Comparison of ENCODE assay signal across 8 mouse cellular contexts in genomic region chr8:120970346-120970745, GRCm38 (mm10).
A peak's percentile ranks its signal among the peaks of the same experiment; 100 is the strongest.
DNase-seq lines count a peak whose midpoint lies in the region; ATAC-seq and TF ChIP-seq lines count a peak whose summit lies in the region.

No protein-coding gene starts in this region.

- no peak for TF ChIP-seq POLR2A in heart, adult 2 months (IDR thresholded peaks at IDR 0.05; ENCODE audit: insufficient read depth, low read depth, low read length)
- TF ChIP-seq POLR2A in bone marrow macrophage, adult 2 months (IDR thresholded peaks at IDR 0.05; ENCODE audit: borderline replicate concordance, low read depth, low read length): no peak
- no peak for TF ChIP-seq POLR2A in spleen, adult 2 months (IDR thresholded peaks at IDR 0.05; ENCODE audit: low read depth, low read length)

- H3K4me3 ChIP-seq in heart, adult 2 months: no peak overlapping the region
- H3K4me3 ChIP-seq in heart, embryonic 11.5 days (ENCODE audit: low read depth, low read length): no peak overlapping the region
- H3K4me3 ChIP-seq in neural tube, embryonic 15.5 days (replicated peaks): no peak overlapping the region
- no peak overlapping the region for H3K4me3 ChIP-seq in bone marrow macrophage, adult 2 months (ENCODE audit: insufficient read depth, low read length)
- no peak overlapping the region for H3K4me3 ChIP-seq in spleen, adult 2 months (ENCODE audit: extremely low read depth, insufficient read depth, insufficient read length)

- intact Hi-C loops in heart, adult 2 months (cut with DNase I): loop anchor here (1.0 kb wide), 1 partner anchor 122 kb away; no protein-coding TSS in a partner anchor

- no peaks in the 10 kb centered on the region for H3K79me2 ChIP-seq in heart, adult 2 months (replicated peaks; ENCODE audit: control insufficient read depth, insufficient read depth, low read length)

- no peak for ATAC-seq in heart, embryonic 11.5 days (replicated peaks; ENCODE audit: insufficient number of reproducible peaks, low FRiP score, low TSS enrichment)
- ATAC-seq in neural tube, embryonic 15.5 days (ENCODE audit: low FRiP score): no peak

- no peaks in the 10 kb centered on the region for H3K27me3 ChIP-seq in heart, adult 2 months (ENCODE audit: control insufficient read depth, insufficient read depth, low read length)
- peaks cover 68% of the 10 kb centered on the region for H3K27me3 ChIP-seq in heart, embryonic 11.5 days (ENCODE audit: control insufficient read depth, insufficient read depth, low read length)
- H3K27me3 ChIP-seq in neural tube, embryonic 15.5 days (replicated peaks): peaks cover 68% of the 10 kb centered on the region
- H3K27me3 ChIP-seq in spleen, adult 2 months (ENCODE audit: control insufficient read depth, insufficient read depth, low read length): no peaks in the 10 kb centered on the region; the same call in 1 of the 2 replicates

- H3K4me1 ChIP-seq in heart, adult 2 months (ENCODE audit: control insufficient read depth, insufficient read depth, low read length): peaks cover 9% of the 10 kb centered on the region
- H3K4me1 ChIP-seq in heart, embryonic 11.5 days (ENCODE audit: control insufficient read depth, insufficient read depth, low read length): peaks cover 6% of the 10 kb centered on the region
- H3K4me1 ChIP-seq in neural tube, embryonic 15.5 days: peaks cover 17% of the 10 kb centered on the region
- H3K4me1 ChIP-seq in bone marrow macrophage, adult 2 months (ENCODE audit: control insufficient read depth, insufficient read depth, low read length): no peaks in the 10 kb centered on the region
- H3K4me1 ChIP-seq in spleen, adult 2 months (ENCODE audit: control insufficient read depth, insufficient read depth, insufficient read length): no peaks in the 10 kb centered on the region

- TF ChIP-seq CTCF in heart, adult 2 months (IDR thresholded peaks at IDR 0.05): peak; percentile 87
- TF ChIP-seq CTCF in bone marrow macrophage, adult 2 months (IDR thresholded peaks at IDR 0.05; ENCODE audit: low read depth, low read length): peak; percentile 36; the same call in 1 of the 2 replicates
- peak; percentile 41; the same call in 1 of the 2 replicates for TF ChIP-seq CTCF in spleen, adult 2 months (IDR thresholded peaks at IDR 0.05; ENCODE audit: extremely low read depth, insufficient read depth, insufficient read length, insufficient replicate concordance)

- H3K9me3 ChIP-seq in heart, embryonic 11.5 days (replicated peaks; ENCODE audit: control insufficient read depth, low read length): no peaks in the 10 kb centered on the region
- no peaks in the 10 kb centered on the region for H3K9me3 ChIP-seq in neural tube, embryonic 15.5 days (replicated peaks)

- WGBS in heart, adult 2 months: 36% methylated on average over 5 of the region's 5 CpGs
- 38% methylated on average over 5 of the region's 5 CpGs for WGBS in heart, embryonic 11.5 days (ENCODE audit: insufficient replicate concordance)
- 23% methylated on average over 5 of the region's 5 CpGs for WGBS in neural tube, embryonic 15.5 days
- 5% methylated on average over 5 of the region's 5 CpGs for WGBS in spleen, adult 2 months

- no peaks in the 10 kb centered on the region for H3K36me3 ChIP-seq in heart, adult 2 months (ENCODE audit: control insufficient read depth, insufficient read depth, low read length)
- no peaks in the 10 kb centered on the region for H3K36me3 ChIP-seq in heart, embryonic 11.5 days (ENCODE audit: control insufficient read depth, insufficient read depth, low read length)
- no peaks in the 10 kb centered on the region for H3K36me3 ChIP-seq in neural tube, embryonic 15.5 days
- H3K36me3 ChIP-seq in spleen, adult 2 months (ENCODE audit: control insufficient read depth, insufficient read depth, low read length): no peaks in the 10 kb centered on the region

- no peak for TF ChIP-seq EP300 in heart, adult 2 months (IDR thresholded peaks at IDR 0.05; ENCODE audit: insufficient read depth, low read depth, low read length)

- H3K27ac ChIP-seq in heart, adult 2 months: no peak overlapping the region
- H3K27ac ChIP-seq in heart, embryonic 11.5 days (ENCODE audit: low read depth, low read length): no peak overlapping the region
- H3K27ac ChIP-seq in neural tube, embryonic 15.5 days (replicated peaks): no peak overlapping the region
- H3K27ac ChIP-seq in bone marrow macrophage, adult 2 months (ENCODE audit: insufficient read depth, low read depth, low read length): no peak overlapping the region
- no peak overlapping the region for H3K27ac ChIP-seq in spleen, adult 2 months (ENCODE audit: insufficient read depth, low read length)

- DNase-seq in heart, adult 2 months: peak; percentile 27 to 69
- DNase-seq in neural tube, embryonic 10.5 days (ENCODE audit: extremely low spot score, low spot score): peak; percentile 57
- DNase-seq in kidney, postnatal 36 days: peak; percentile 29 to 85
- DNase-seq in spleen, adult 2 months (ENCODE audit: low read depth in 1 of 2, low spot score in 2 of 2): peak in 1 of 2 experiments; percentile 7
- DNase-seq in frontal cortex, postnatal 25 days (ENCODE audit: low spot score in 2 of 2): no peak

- H3K4me2 ChIP-seq in heart, embryonic 11.5 days: no peak overlapping the region
- no peak overlapping the region for H3K4me2 ChIP-seq in neural tube, embryonic 15.5 days

- H3K9ac ChIP-seq in heart, adult 2 months (ENCODE audit: low read depth, low read length): no peak overlapping the region
- no peak overlapping the region for H3K9ac ChIP-seq in heart, embryonic 11.5 days (ENCODE audit: low read depth, low read length)
- no peak overlapping the region for H3K9ac ChIP-seq in neural tube, embryonic 15.5 days (replicated peaks)

Comparison
In these comparisons a context has a peak if more than half of its experiments do, and no peak if none do; other contexts are left out.
1. DNase-seq: peak in heart, adult 2 months (2 of 2), neural tube, embryonic 10.5 days (single experiment) and kidney, postnatal 36 days (2 of 2); none in frontal cortex, postnatal 25 days (0 of 2).
2. CTCF ChIP-seq: peak in every context shown above with its lines; median percentile 87 in heart, adult 2 months; 41 in spleen, adult 2 months; 36 in bone marrow macrophage, adult 2 months.